Mouse (Mus musculus) olfactory bulb, adult 2 months (tissue): ENCODE results near the gene Vasp.

Source experiments
- CTCF ChIP-seq: fragments of 200-500 bp; IDR thresholded peaks from 2 replicates; pipeline ENCODE4 v1.5.1; 2012; ENCODE audit warnings: low read depth, mild to moderate bottlenecking, low read length, moderate library complexity; ENCODE audit not compliant: insufficient read depth
- POLR2A ChIP-seq: fragments of 200-500 bp; IDR thresholded peaks from 2 replicates; pipeline ENCODE4 v1.6.1; 2012; ENCODE audit warnings: mild to moderate bottlenecking, low read depth, low read length, moderate library complexity; ENCODE audit not compliant: insufficient read depth

GRCm38 (mm10) chr7:19319458-19319857, 47.8 kb upstream of the Vasp start:
- no peak for TF ChIP-seq CTCF
- TF ChIP-seq POLR2A: no peak
